Mouse (Mus musculus) kidney, postnatal 0 days (tissue): ENCODE results near the gene Klhl29. TPM values are rescaled to one million over a fixed set of nuclear protein-coding genes. Genes with fewer than 3 reads are reported as not detected.

Experiments used
- ATAC-seq: fragments of 200-750 bp; cut with Nextera tagmentation; replicated peaks from 2 replicates; pipeline ENCODE4 v1.8.0; 2017; ENCODE audit warnings: low read depth, moderate number of reproducible peaks, moderate TSS enrichment, moderate library complexity; ENCODE audit not compliant: low FRiP score
- DNase-seq: peaks from one replicate; pipeline ENCODE4 v3.0.0-alpha.2; 2016; ENCODE audit warnings: low spot score
- H3K27ac ChIP-seq: fragments of 300-500 bp; sonication (generic); 2 replicates; pipeline ENCODE4 v1.5.1; 2014; ENCODE audit warnings: mild to moderate bottlenecking
- H3K27me3 ChIP-seq: fragments of 300-500 bp; sonication (generic); 2 replicates; pipeline ENCODE4 v1.6.1; 2014; ENCODE audit warnings: low read length, mixed read lengths; ENCODE audit not compliant: insufficient read depth
- H3K36me3 ChIP-seq: fragments of 300-500 bp; sonication (generic); 2 replicates; pipeline ENCODE4 v1.6.1; 2014; ENCODE audit warnings: low read length, mixed read lengths; ENCODE audit not compliant: insufficient read depth
- H3K4me1 ChIP-seq: fragments of 300-500 bp; sonication (generic); replicated peaks from 2 replicates; pipeline ENCODE4 v1.6.1; 2014; ENCODE audit warnings: antibody characterized with exemption, low read length, mixed read lengths; ENCODE audit not compliant: insufficient read depth
- H3K4me2 ChIP-seq: fragments of 300-500 bp; sonication (generic); 2 replicates; pipeline ENCODE4 v1.6.1; 2014; ENCODE audit warnings: mild to moderate bottlenecking, low read length, moderate library complexity, mixed read lengths
- H3K4me3 ChIP-seq: fragments of 300-500 bp; sonication (generic); replicated peaks from 2 replicates; pipeline ENCODE4 v1.5.1; 2014; ENCODE audit warnings: low read depth, low read length
- H3K9ac ChIP-seq: fragments of 300-500 bp; sonication (generic); 2 replicates; pipeline ENCODE4 v1.6.1; 2014; ENCODE audit warnings: low read depth, low read length
- H3K9me3 ChIP-seq: fragments of 300-500 bp; sonication (generic); replicated peaks from 2 replicates; pipeline ENCODE4 v1.6.1; 2016; ENCODE audit warnings: low read length, inconsistent platforms, mixed read lengths
- CTCF ChIP-seq: IDR thresholded peaks from 2 replicates; pipeline ENCODE4 v1.5.1; 2016; ENCODE audit warnings: antibody characterized with exemption, low read depth, mild to moderate bottlenecking, moderate library complexity
- WGBS: fragments of 180-500 bp; shearing (Covaris S2); extraction: QIAGEN DNeasy Blood & Tissue Kit; methylation state at CpG from one replicate; pipeline ENCODE4 v1.1.7; 2014; 5-methylcytosine and 5-hydroxymethylcytosine counted together
- polyA plus RNA-seq: library from polyadenylated mRNA; unstranded; fragments of >200 nt; fragmentation: Nextera tagmentation; extraction: Ambion mirVana; gene quantifications from 2 replicates; pipeline ENCODE4 v1.2.1, GENCODE M21; 2015

Klhl29 gene
- polyA plus RNA-seq, 1 experiment from 2014 or later: 0.30 TPM

DNA sequence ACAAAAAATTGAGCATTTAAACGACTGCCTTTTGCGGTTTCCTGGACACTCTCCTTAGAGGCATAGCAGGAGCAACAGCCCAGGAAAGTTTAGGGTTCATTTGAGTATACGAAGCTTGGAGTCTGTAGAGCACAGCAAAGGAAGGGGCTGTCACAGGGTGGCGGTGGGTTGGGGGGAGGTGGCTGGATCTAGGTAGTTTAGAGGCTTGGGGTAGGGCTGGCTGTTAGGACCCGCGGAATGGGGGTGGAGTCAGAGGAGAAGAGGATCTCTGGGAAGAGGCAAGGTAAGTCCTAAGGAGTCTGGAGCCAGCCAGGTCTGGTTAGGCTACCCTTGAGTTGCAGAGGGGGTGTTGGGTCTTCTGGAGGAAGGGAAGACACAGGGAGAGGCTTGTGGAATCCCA is 255.2 kb downstream of the Klhl29 start:
- Histone ChIP-seq H3K9ac (no peak overlapping the region), H3K27ac (no peak overlapping the region), H3K9me3 (no peaks in the 10 kb centered on the region), H3K4me1 (0 out of 2 replicates have a peak, but pooled peaks cover 4% of the 10 kb centered on the region), H3K27me3 (no peaks in the 10 kb centered on the region), H3K4me2 (peak overlapping the region; percentile 54), H3K36me3 (no peaks in the 10 kb centered on the region), H3K4me3 (no peak overlapping the region)
- 31% methylated on average over 6 of the region's 6 CpGs for WGBS
- no peak for TF ChIP-seq CTCF
- ATAC-seq (peak; percentile 43; the same call in 1 of the 2 replicates), DNase-seq (no peak)

GRCm38 (mm10) chr12:5119726-5120125 is 255.8 kb downstream of the Klhl29 start:
- 8% methylated on average over 15 of the region's 15 CpGs for WGBS
- peak overlapping the region; percentile 54 for H3K4me2 ChIP-seq
- H3K4me1 ChIP-seq: 0 out of 2 replicates have a peak, but pooled peaks cover 4% of the 10 kb centered on the region
- H3K9ac ChIP-seq: no peak overlapping the region
- H3K36me3 ChIP-seq: no peaks in the 10 kb centered on the region
- H3K27me3 ChIP-seq: no peaks in the 10 kb centered on the region
- peak; percentile 94 for ATAC-seq
- no peaks in the 10 kb centered on the region for H3K9me3 ChIP-seq
- DNase-seq: peak; percentile 93
- H3K27ac ChIP-seq: no peak overlapping the region
- peak overlapping the region; percentile 21; the same call in 1 of the 2 replicates for H3K4me3 ChIP-seq
- TF ChIP-seq CTCF: no peak; the same call in 1 of the 2 replicates

- ATAC-seq (no peak), DNase-seq (no peak)
- H3K27ac ChIP-seq: no peak overlapping the region
- H3K27me3 ChIP-seq: no peaks in the 10 kb centered on the region
- WGBS: 29% methylated on average over 9 of the region's 9 CpGs
- H3K4me1 ChIP-seq: 0 out of 2 replicates have a peak, but pooled peaks cover 4% of the 10 kb centered on the region
- no peaks in the 10 kb centered on the region for H3K36me3 ChIP-seq
- TF ChIP-seq CTCF: no peak
- peak overlapping the region; percentile 21; the same call in 1 of the 2 replicates for H3K4me3 ChIP-seq
- H3K4me2 ChIP-seq: peak overlapping the region; percentile 54
- no peaks in the 10 kb centered on the region for H3K9me3 ChIP-seq
- H3K9ac ChIP-seq: no peak overlapping the region
These were observed 256.2 kb downstream of the Klhl29 start for GRCm38 (mm10) chr12:5119286-5119685.

GRCm38 (mm10) chr12:5116605-5117004 is 258.9 kb downstream of the Klhl29 start:
- WGBS: 85% methylated on average over 5 of the region's 5 CpGs
- ATAC-seq (no peak), DNase-seq (no peak)
- Histone ChIP-seq H3K4me3 (no peak overlapping the region), H3K9ac (no peak overlapping the region), H3K4me2 (no peak overlapping the region), H3K9me3 (no peaks in the 10 kb centered on the region), H3K4me1 (0 out of 2 replicates have a peak, but pooled peaks cover 4% of the 10 kb centered on the region), H3K36me3 (no peaks in the 10 kb centered on the region), H3K27me3 (no peaks in the 10 kb centered on the region), H3K27ac (no peak overlapping the region)
- TF ChIP-seq CTCF: no peak

GRCm38 (mm10) chr12:5114631-5115030 is 260.9 kb downstream of the Klhl29 start:
- 76% methylated on average over 4 of the region's 4 CpGs for WGBS
- Histone ChIP-seq H3K36me3 (no peaks in the 10 kb centered on the region), H3K9me3 (no peaks in the 10 kb centered on the region), H3K4me3 (no peak overlapping the region), H3K9ac (no peak overlapping the region), H3K27me3 (no peaks in the 10 kb centered on the region), H3K4me2 (no peak overlapping the region), H3K4me1 (no peaks in the 10 kb centered on the region), H3K27ac (no peak overlapping the region)
- ATAC-seq (no peak), DNase-seq (no peak)
- TF ChIP-seq CTCF: no peak

DNA sequence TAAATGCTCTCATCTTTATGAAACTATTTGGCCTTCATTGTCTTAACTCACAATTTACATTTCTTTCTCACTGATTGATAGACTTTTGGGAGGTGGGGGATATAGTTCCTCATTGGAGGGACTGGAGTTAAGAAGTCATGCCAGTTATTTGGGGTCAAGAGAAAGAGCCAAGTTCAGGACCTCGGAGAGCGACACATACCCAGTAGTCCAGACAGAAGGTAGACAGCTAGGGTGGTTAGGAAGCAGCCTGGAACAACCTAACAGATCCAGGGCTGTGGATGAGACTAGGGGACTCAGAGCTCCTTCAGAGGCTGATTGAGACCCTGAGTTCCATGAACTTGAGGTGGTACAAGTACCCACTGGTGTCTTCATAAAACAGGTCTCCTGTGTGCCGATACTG is 264.1 kb downstream of the Klhl29 start:
- Histone ChIP-seq H3K36me3 (no peaks in the 10 kb centered on the region), H3K27ac (no peak overlapping the region), H3K4me1 (no peaks in the 10 kb centered on the region; the same call in 1 of the 2 replicates), H3K9me3 (no peaks in the 10 kb centered on the region), H3K4me2 (no peak overlapping the region), H3K27me3 (no peaks in the 10 kb centered on the region), H3K9ac (no peak overlapping the region), H3K4me3 (no peak overlapping the region)
- 55% methylated on average over 3 of the region's 3 CpGs for WGBS
- peak; percentile 63 for DNase-seq
- ATAC-seq: no peak; the same call in 1 of the 2 replicates
- no peak for TF ChIP-seq CTCF

DNA sequence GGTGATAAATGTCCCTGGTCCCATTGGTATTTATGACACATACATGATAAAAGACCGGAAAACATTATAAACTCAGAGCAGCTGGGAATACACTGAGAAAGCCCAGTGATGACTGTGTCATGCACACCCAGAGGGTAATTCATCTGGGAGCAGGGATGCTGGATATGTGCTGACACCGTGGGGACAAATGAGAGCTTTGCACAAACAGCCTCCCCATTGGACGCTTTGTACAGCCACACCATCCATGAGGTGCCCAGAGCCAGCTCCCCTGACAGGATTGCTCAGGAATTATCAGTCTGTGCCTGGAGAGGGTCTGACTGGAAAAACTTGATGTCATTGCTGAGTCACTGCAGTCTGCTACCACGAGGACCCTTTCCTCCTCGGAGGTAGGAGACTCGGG is 266.9 kb downstream of the Klhl29 start:
- 21% methylated on average over 6 of the region's 6 CpGs for WGBS
- Histone ChIP-seq H3K4me2 (peak overlapping the region; percentile 19; the same call in 1 of the 2 replicates), H3K27me3 (no peaks in the 10 kb centered on the region), H3K9me3 (no peaks in the 10 kb centered on the region), H3K4me3 (no peak overlapping the region), H3K27ac (no peak overlapping the region), H3K36me3 (no peaks in the 10 kb centered on the region), H3K9ac (no peak overlapping the region), H3K4me1 (no peaks in the 10 kb centered on the region; the same call in 1 of the 2 replicates)
- DNase-seq (peak; percentile 83), ATAC-seq (no peak; the same call in 1 of the 2 replicates)
- 0 out of 2 replicates have a peak, but pooled peaks have one; percentile 12 for TF ChIP-seq CTCF
